Mouse (Mus musculus): ENCODE data around the gene Ryr3.

Ryr3 gene

GRCm38 (mm10) chr2:113216746-113217461 lies at the start of gene Ryr3:
Ryr3 (minus strand) TSS chr2:113217096.
- no peak for DNase-seq (ENCODE audit: low read depth, low spot score)

GRCm38 (mm10) chr2:113238871-113239270 lies 22.0 kb upstream of the Ryr3 start:
- DNase-seq (ENCODE audit: low read depth, low spot score): no peak

- no peak for DNase-seq (ENCODE audit: low read depth, low spot score)
Observed at GRCm38 (mm10) chr2:113236993-113237392, 20.1 kb upstream of the Ryr3 start.

- DNase-seq (ENCODE audit: low read depth, low spot score): no peak
Observed at GRCm38 (mm10) chr2:113234559-113234958, 17.7 kb upstream of the Ryr3 start.

GRCm38 (mm10) chr2:113233356-113233755 lies 16.5 kb upstream of the Ryr3 start:
- no peak for DNase-seq (ENCODE audit: low read depth, low spot score)

- no peak for DNase-seq (ENCODE audit: low read depth, low spot score)
Observed at GRCm38 (mm10) chr2:113216105-113216745, 671 bp downstream of the Ryr3 start.

- DNase-seq (ENCODE audit: low read depth, low spot score): no peak
Observed at GRCm38 (mm10) chr2:113210023-113210422, 6.9 kb downstream of the Ryr3 start.

GRCm38 (mm10) chr2:113209263-113209662 lies 7.6 kb downstream of the Ryr3 start:
- DNase-seq (ENCODE audit: low read depth, low spot score): no peak

- DNase-seq (ENCODE audit: low read depth, low spot score): no peak
Observed at GRCm38 (mm10) chr2:113202857-113203256, 14.0 kb downstream of the Ryr3 start.

- DNase-seq (ENCODE audit: low read depth, low spot score): no peak
Observed at GRCm38 (mm10) chr2:113199030-113199679, 17.7 kb downstream of the Ryr3 start.

- no peak for DNase-seq (ENCODE audit: low read depth, low spot score)
Observed at GRCm38 (mm10) chr2:113187158-113187557, 29.7 kb downstream of the Ryr3 start.

- no peak for DNase-seq (ENCODE audit: low read depth, low spot score)
Observed at GRCm38 (mm10) chr2:113181701-113182100, 35.2 kb downstream of the Ryr3 start.

- no peak for DNase-seq (ENCODE audit: low read depth, low spot score)
Observed at GRCm38 (mm10) chr2:113178047-113178446, 38.8 kb downstream of the Ryr3 start.

- no peak for DNase-seq (ENCODE audit: low read depth, low spot score)
Observed at GRCm38 (mm10) chr2:113176337-113176736, 40.6 kb downstream of the Ryr3 start.

- DNase-seq (ENCODE audit: low read depth, low spot score): no peak
Observed at GRCm38 (mm10) chr2:113168096-113168495, 48.8 kb downstream of the Ryr3 start.

GRCm38 (mm10) chr2:113161494-113161893 lies 55.4 kb downstream of the Ryr3 start:
- no peak for DNase-seq (ENCODE audit: low read depth, low spot score)

GRCm38 (mm10) chr2:113137766-113138165 lies 79.1 kb downstream of the Ryr3 start:
- DNase-seq (ENCODE audit: low read depth, low spot score): no peak

- DNase-seq (ENCODE audit: low read depth, low spot score): no peak
Observed at GRCm38 (mm10) chr2:113123476-113123875, 93.4 kb downstream of the Ryr3 start.

GRCm38 (mm10) chr2:113119080-113119479 lies 97.8 kb downstream of the Ryr3 start:
- DNase-seq (ENCODE audit: low read depth, low spot score): no peak

GRCm38 (mm10) chr2:113116788-113117187 lies 100.1 kb downstream of the Ryr3 start:
- DNase-seq (ENCODE audit: low read depth, low spot score): no peak

GRCm38 (mm10) chr2:113115897-113116283 lies 101.0 kb downstream of the Ryr3 start:
- DNase-seq (ENCODE audit: low read depth, low spot score): no peak

- no peak for DNase-seq (ENCODE audit: low read depth, low spot score)
Observed at GRCm38 (mm10) chr2:113115248-113115896, 101.5 kb downstream of the Ryr3 start.

Measured in CD4-positive helper T cell, adult 2 months (primary cell).